Mouse (Mus musculus): ENCODE measurements around the gene Coro6.

Coro6 gene

GRCm38 (mm10) chr11:77514281-77514831, 52.1 kb downstream of the Coro6 start:
- no peak for DNase-seq

DNA sequence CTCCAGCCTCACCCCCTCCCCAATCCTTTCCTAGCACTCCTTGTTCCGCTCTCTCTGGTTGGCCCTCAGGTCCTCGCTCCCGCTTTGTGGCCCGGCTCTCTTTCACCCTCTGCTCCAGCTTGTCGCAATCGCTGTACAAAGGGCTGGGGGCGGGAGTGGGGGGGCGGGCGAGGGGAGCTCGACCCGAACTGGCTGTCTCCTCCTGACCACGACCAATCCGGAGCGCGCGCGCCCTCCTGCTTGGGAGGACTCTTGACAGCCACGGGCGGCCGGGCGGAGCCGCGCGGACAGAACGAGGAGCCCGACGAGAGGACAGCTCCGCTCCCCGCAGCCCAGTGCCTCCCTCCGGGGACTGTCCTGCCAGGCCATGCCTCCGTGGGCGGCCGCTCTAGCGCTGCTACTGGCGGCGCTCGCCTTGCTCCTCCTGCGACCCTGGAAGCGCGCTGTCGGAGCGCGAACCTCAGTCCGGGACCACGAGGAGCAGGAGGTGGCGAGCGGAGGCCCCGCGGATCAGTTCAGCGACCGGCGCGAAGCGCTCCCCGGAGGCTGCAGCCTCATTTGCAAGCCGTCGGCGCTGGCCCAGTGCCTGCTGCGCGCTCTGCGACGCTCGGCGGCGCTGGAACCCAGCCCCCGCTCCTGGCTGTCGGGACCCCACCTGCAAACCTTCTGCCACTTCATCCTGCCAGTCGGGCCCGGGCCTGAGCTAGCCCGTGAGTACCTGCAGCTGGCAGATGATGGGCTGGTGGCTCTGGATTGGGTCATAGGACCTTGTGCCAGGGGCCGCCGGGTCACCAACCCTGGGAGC, 52.8 kb downstream of the Coro6 start, which contains the start of gene Abhd15:
Gene Abhd15 (plus strand): TSS at position 290 of the 805 bp plus-strand sequence.
- DNase-seq: peak; percentile 28

DNA sequence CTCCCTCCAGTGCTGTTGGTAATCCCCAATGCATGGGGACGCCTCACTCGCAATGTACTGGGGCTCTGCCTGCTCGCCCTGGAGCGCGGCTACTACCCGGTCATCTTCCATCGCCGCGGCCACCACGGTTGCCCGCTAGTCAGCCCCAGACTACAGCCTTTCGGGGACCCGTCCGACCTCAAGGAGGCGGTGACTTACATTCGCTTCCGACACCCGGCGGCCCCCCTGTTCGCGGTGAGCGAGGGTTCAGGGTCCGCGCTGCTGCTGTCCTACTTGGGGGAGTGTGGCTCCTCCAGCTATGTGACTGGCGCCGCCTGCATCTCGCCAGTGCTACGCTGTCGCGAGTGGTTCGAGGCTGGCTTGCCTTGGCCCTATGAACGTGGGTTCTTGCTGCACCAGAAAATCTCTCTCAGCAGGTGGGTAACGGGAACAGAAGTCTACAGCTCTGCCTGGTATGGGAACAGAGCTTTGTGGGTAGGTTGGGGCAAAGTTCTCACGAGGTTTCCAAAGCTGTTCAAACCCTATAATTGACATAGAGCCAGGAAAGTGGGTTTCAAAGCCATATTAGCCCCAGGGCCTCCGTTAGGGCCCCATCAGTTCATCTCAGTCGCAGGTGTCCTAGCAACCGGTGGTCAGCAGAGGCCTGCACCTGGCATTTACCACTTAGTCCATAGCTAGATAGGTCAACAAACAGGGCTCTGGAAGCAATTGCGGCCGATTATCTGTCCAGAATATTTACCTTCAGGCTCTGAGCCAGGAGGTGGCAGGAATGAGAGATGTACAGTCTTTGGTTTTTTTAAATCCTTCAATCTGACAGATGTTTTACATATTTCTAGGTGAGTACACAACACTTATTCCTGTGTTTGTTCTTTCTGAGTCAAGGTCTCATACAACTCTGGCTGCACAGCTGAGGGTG, 53.7 kb downstream of the Coro6 start, which contains the start of gene Trp53i13:
Gene Trp53i13 (minus strand): TSS at position 344 of the 916 bp plus-strand sequence.
- no peak for DNase-seq

- DNase-seq: no peak
Observed at GRCm38 (mm10) chr11:77516553-77517425, 54.6 kb downstream of the Coro6 start.

DNA sequence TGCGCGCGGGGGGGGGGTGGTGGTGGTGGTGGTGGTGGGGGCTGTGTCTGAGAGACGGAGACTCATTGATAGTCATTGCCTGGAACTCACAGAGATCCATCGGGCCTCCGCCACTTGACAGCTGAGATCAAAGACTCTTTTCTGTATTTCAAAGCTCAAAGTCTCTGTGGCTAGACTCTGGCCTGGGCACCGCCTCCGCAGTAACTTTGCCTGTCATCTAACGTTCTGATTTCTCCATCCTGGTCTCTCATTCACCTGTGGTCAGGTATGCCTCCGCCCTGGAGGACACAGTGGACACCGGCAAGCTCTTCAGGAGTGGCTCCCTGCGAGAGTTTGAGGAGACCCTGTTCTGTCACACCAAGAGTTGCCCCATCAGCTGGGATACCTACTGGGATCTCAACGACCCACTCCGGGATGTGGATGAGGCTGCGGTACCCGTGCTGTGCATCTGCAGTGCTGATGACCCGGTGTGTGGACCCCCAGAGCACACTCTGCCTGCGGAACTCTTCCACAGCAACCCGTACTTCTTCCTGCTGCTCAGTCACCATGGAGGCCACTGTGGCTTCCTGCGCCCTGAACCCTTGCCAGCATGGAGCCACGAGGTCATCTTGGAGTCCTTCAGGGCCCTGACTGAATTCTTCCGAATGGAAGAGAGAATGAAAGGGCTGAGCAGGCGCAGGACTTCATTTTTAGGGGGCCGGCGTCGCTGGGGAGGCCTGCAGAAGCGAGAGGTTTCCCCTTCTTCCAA, 56.0 kb downstream of the Coro6 start:
- no peak for DNase-seq

DNA sequence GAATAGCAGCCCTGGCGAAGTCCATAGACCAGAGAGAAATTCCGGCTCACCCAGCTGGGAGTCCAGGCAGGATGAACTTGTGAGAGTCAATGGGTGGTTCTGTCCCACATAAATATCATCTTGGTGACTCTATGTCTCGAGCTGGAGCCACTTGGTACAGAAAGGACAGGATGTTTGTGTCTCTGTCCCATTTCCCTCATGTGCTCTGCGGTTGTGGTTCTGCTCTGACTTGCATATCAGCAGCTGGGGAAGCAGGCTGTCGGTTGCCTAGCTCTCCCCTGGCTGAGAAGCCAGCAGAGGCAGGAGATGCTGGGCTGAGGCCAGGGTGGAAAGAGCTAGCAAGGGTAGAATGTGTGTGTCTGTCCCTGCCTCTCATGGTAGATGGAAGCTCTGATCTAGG, 56.8 kb downstream of the Coro6 start, which contains the start of gene Gm10392:
Gene Gm10392 (minus strand): TSS at position 156 of the 400 bp plus-strand sequence.
- DNase-seq: no peak

Data from cerebellum, adult 11 months (tissue).